Mouse (Mus musculus): ENCODE results near the gene Tmc2.

Gene Tmc2

DNA sequence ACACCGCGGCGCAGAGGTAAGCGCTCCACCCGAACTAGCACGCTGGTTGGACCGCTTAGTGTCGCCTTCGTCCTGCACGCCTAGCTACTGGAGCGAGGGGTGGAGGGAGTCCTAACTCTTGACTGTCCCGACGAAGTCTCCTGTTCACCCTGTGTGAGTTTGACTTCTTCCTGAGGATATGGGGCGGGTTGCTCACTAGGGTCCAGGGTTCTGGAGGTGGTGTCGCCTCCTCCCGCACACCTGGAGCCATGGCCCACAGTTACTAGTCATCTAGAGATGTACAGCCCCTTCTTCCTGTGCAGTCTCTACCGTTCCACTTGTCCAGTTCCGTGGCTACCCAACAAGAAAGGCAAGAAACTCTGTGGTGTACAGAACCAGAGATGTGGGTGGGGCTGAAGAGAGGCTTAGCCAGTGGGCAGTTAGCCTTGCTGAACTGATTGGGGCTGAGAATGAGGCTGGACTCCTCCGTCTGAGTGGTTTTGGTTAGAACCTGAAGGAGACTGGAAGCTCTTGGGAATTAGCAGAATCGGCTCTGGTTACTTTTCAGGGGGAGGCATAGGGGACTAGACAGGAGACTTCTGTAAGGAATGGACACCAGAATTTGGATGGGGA is 101.2 kb downstream of the Tmc2 start:
- DNase-seq (ENCODE audit: low spot score): no peak

DNA sequence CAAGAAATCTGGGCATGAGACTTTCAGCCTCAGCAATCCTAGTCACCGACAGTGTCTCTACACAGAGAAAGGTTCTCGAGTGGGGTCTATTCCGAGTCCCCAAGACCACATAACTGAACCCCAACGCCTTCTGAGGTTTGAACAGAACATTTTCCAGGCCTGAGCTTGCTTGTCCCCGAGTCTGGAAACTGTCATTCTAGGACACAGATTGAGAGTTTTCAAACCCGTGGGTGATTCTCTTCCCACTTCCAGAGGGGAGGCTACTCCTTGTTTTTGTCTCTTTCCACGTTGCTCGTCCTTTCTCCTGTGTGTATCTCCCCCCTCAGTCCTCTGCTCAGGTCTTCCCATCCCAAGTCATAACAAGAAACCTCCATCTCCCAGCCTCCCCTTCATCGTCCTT is 102.6 kb downstream of the Tmc2 start:
- DNase-seq (ENCODE audit: low spot score): no peak

DNA sequence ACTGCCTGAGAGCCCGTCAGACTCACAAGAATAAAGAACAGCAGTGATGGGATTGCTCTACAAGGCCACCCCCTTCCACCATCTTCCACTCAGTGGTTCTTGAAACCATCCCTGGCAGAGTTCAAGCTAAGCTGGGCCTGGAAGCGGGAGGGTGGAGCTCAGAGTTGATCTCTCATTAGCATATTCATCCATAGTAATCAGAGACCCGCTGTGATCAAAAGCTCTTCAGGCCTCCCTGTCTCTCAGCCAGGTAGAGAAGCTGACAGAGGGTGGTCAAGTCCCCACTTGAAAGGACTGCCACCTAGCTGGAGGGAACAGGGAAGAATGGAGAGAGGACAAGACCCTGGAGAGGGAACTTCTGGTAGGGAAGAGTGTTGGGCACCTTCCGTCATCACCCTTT is 108.0 kb downstream of the Tmc2 start:
- DNase-seq (ENCODE audit: low spot score): no peak

Data from MN1 (cell line).